Mouse (Mus musculus): ENCODE results near the gene Dnmt3a.

GRCm38 (mm10) chr12:3919423-3919822 is 113.6 kb downstream of the Dnmt3a start:
- TF ChIP-seq POLR2A (IDR thresholded peaks at IDR 0.05; ENCODE audit: insufficient read depth, low read depth, low read length) (no peak), CTCF (IDR thresholded peaks at IDR 0.05) (no peak)
